Mouse (Mus musculus) limb, embryonic 12.5 days (tissue): ENCODE measurements around the gene Aida. TPM values are rescaled to one million over a fixed set of nuclear protein-coding genes. Genes with fewer than 3 reads are reported as not detected.

Experiments
- ATAC-seq: fragments of 200-750 bp; cut with Nextera tagmentation; 2 replicates; pipeline ENCODE4 v1.8.0; 2017; ENCODE audit warnings: low read depth, moderate TSS enrichment; ENCODE audit not compliant: insufficient number of reproducible peaks, insufficient read depth, low FRiP score, low TSS enrichment
- H3K27ac ChIP-seq: fragments of 300-500 bp; sonication (generic); 2 replicates; pipeline ENCODE4 v1.5.1; 2016; ENCODE audit warnings: mild to moderate bottlenecking, moderate library complexity
- H3K27me3 ChIP-seq: fragments of 300-500 bp; sonication (generic); 2 replicates; pipeline ENCODE4 v1.6.1; 2016; ENCODE audit warnings: mild to moderate bottlenecking, moderate library complexity
- H3K36me3 ChIP-seq: fragments of 300-500 bp; sonication (generic); 2 replicates; pipeline ENCODE4 v1.6.1; 2016; ENCODE audit warnings: mild to moderate bottlenecking, moderate library complexity
- H3K4me1 ChIP-seq: fragments of 300-500 bp; sonication (generic); replicated peaks from 2 replicates; pipeline ENCODE4 v1.6.1; 2016
- H3K4me2 ChIP-seq: fragments of 300-500 bp; sonication (generic); 2 replicates; pipeline ENCODE4 v1.6.1; 2016; ENCODE audit warnings: mild to moderate bottlenecking, moderate library complexity
- H3K4me3 ChIP-seq: fragments of 300-500 bp; sonication (generic); replicated peaks from 2 replicates; pipeline ENCODE4 v1.5.1; 2016; ENCODE audit warnings: mild to moderate bottlenecking
- H3K9ac ChIP-seq: fragments of 300-500 bp; sonication (generic); replicated peaks from 2 replicates; pipeline ENCODE4 v1.6.1; 2016; ENCODE audit warnings: mild to moderate bottlenecking, moderate library complexity
- H3K9me3 ChIP-seq: fragments of 300-500 bp; sonication (generic); 2 replicates; pipeline ENCODE4 v1.6.1; 2016; ENCODE audit warnings: mild to moderate bottlenecking, moderate library complexity
- WGBS: fragments of 180-500 bp; shearing (Covaris S2); methylation state at CpG from one replicate; pipeline ENCODE4 v1.1.7; 2016; 5-methylcytosine and 5-hydroxymethylcytosine counted together
- polyA plus RNA-seq: library from polyadenylated mRNA; unstranded; fragments of >200 nt; fragmentation: Nextera tagmentation; extraction: Ambion mirVana; gene quantifications from 2 replicates; pipeline ENCODE4 v1.2.1, GENCODE M21; 2016

Gene Aida
- polyA plus RNA-seq, 1 experiment from 2014 or later = 63.7 TPM

- H3K27me3 ChIP-seq = no peaks in the 10 kb centered on the region
- H3K9ac ChIP-seq = no peak overlapping the region
- no peaks in the 10 kb centered on the region for H3K9me3 ChIP-seq
- ATAC-seq = no peak
- H3K4me3 ChIP-seq = no peak overlapping the region
- no peak overlapping the region for H3K27ac ChIP-seq
- H3K4me1 ChIP-seq = peaks cover 5% of the 10 kb centered on the region
- WGBS = 79% methylated on average over 14 of the region's 14 CpGs
- H3K4me2 ChIP-seq = no peak overlapping the region
- H3K36me3 ChIP-seq = peaks cover 69% of the 10 kb centered on the region
Measured at GRCm38 (mm10) chr1:183362729-183363576, 66.6 kb downstream of the Aida start.

GRCm38 (mm10) chr1:183363577-183363867 lies 67.1 kb downstream of the Aida start:
- Histone ChIP-seq H3K9me3 (no peaks in the 10 kb centered on the region), H3K4me3 (no peak overlapping the region), H3K27ac (no peak overlapping the region), H3K27me3 (no peaks in the 10 kb centered on the region), H3K9ac (no peak overlapping the region), H3K4me2 (no peak overlapping the region), H3K36me3 (peaks cover 63% of the 10 kb centered on the region), H3K4me1 (peaks cover 11% of the 10 kb centered on the region)
- 84% methylated on average over 5 of the region's 5 CpGs for WGBS
- ATAC-seq = no peak

DNA sequence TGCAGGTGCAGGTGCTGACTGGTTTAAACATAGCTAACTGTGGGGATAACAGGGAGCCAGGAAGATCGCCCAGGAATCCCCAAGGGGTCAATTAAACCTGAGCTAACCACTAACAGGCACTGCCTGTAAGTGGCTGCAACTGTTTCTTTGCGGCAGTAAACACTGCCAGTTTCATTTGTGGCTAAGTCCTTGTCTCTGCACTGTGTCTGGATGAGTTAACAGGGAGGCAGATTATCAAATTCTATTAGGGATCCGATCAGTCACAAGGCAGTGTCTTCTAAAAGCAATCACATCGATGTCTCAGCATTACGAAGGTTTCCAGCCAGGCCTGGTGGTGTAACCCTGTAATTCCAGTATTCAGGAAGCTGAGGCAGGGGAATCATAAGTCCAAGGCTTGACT lies 70.0 kb downstream of the Aida start:
- Histone ChIP-seq H3K4me2 (no peak overlapping the region), H3K9ac (no peak overlapping the region), H3K4me3 (no peak overlapping the region), H3K9me3 (no peaks in the 10 kb centered on the region), H3K4me1 (peaks cover 18% of the 10 kb centered on the region), H3K36me3 (peaks cover 40% of the 10 kb centered on the region), H3K27me3 (no peaks in the 10 kb centered on the region), H3K27ac (no peak overlapping the region)
- ATAC-seq = no peak
- 82% methylated on average over 5 of the region's 5 CpGs for WGBS

DNA sequence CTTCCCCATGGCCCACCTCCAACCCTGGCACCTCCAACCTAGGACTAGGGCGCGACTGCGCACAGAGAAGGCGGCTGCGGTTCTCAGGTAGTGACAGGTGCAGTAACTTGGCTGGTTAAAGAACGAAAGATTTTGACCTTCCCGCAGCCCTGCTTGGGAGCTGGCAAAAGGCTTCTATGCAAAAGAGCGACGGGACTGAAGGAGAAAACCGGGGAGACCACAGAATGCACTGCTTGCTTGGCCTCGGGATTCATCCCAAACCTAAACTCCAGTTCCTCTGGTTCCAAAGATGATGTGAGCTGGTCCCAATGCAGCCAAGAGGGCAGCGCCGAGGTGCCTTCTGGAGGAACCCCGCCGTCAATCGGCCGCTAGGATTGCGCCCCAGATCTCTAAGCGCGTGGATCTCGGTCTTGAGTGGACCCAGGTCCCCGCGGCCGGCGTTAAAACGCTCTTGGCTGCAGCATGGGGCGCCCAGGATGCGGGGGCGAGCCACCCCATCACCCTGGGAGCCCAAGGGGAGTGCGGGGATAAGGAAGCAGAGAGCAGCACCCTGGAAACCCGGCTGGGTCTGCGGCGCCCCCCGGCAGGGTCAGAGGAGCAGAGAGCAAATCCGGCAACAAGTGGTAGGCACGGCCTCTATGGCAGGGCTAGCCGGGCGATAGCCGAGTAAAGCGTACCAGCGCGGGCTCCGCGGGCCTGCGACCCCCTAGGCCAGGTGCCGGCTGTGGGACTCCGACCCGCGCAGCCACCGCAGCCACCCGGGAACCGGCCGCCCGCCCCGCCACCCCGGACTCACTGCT lies 72.4 kb downstream of the Aida start:
- peaks cover 20% of the 10 kb centered on the region for H3K36me3 ChIP-seq
- peak overlapping the region; percentile 78 for H3K4me2 ChIP-seq
- 1% methylated on average over 56 of the region's 56 CpGs for WGBS
- no peaks in the 10 kb centered on the region; the same call in 1 of the 2 replicates for H3K27me3 ChIP-seq
- H3K9ac ChIP-seq = peak overlapping the region; percentile 90
- ATAC-seq = peak; percentile 80
- H3K4me3 ChIP-seq = peak overlapping the region; percentile 94
- peak overlapping the region; percentile 82 for H3K27ac ChIP-seq
- H3K4me1 ChIP-seq = peaks cover 18% of the 10 kb centered on the region
- H3K9me3 ChIP-seq = no peaks in the 10 kb centered on the region

DNA sequence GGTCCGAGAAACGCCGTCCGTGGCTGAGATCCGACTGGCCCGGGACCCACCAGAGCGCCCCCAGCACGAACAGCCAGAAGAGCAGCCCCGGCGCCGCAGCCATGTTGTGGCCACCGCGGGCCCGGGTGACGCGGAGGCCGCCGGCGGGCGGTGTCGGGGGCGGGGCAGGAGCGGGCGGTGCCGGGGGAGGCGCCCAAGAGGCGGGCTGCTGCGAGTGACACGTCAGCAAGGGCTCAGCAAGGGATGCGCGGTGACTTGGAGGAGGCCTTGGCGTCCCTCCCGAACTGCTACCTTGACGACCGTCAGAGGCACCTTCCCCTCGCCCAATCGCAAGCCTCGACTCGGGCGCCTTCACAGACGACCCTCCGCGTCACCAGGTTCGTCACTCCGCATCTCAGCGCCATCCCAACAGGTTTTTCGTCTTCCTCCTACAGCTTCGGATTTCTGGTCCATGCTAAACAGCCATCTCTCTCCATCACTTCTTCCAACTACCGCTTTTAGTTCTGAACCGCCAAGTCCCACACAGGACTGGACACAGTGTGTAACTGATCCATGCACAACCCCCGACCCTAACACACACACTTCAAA lies 73.1 kb downstream of the Aida start, which contains the start of gene Mia3:
Gene Mia3, minus strand, starts transcription at position 127 of the 588 bp plus-strand sequence.
- ATAC-seq = peak; percentile 99
- Histone ChIP-seq H3K4me2 (peak within 1 kb of the TSS; percentile 78), H3K27ac (peak within 1 kb of the TSS; percentile 82), H3K4me1 (peaks cover 18% of the 10 kb centered on the region), H3K9ac (peak within 1 kb of the TSS; percentile 90), H3K4me3 (peak within 1 kb of the TSS; percentile 94), H3K36me3 (peaks cover 13% of the 10 kb centered on the region), H3K9me3 (no peaks in the 10 kb centered on the region; the same call in 1 of the 2 replicates), H3K27me3 (no peaks in the 10 kb centered on the region; the same call in 1 of the 2 replicates)
- under 1% methylated on average over 51 of the region's 51 CpGs for WGBS

GRCm38 (mm10) chr1:183374728-183375127 lies 78.3 kb downstream of the Aida start:
- H3K9ac ChIP-seq = no peak overlapping the region
- H3K4me2 ChIP-seq = no peak overlapping the region
- H3K9me3 ChIP-seq = no peaks in the 10 kb centered on the region; the same call in 1 of the 2 replicates
- H3K36me3 ChIP-seq = no peaks in the 10 kb centered on the region
- H3K27me3 ChIP-seq = no peaks in the 10 kb centered on the region; the same call in 1 of the 2 replicates
- no peak overlapping the region for H3K4me3 ChIP-seq
- 0 out of 2 replicates have a peak, but pooled peaks cover 6% of the 10 kb centered on the region for H3K4me1 ChIP-seq
- no peak overlapping the region for H3K27ac ChIP-seq
- no peak for ATAC-seq
- 71% methylated on average over 5 of the region's 5 CpGs for WGBS

Other genes with a start within 250 kb of the Aida start
- 22.1 and 25.3 TPM in 2 replicates for gene Disp1, start 75.1 kb upstream of the Aida start, polyA plus RNA-seq
- gene Brox, start 679 bp downstream of the Aida start, polyA plus RNA-seq = 38.3 and 39.7 TPM in 2 replicates
- 116 and 133 TPM in 2 replicates for gene Mia3, start 73.0 kb downstream of the Aida start, polyA plus RNA-seq
- gene Taf1a, start 92.4 kb downstream of the Aida start, polyA plus RNA-seq = 22.4 and 23.7 TPM in 2 replicates
- gene Hhipl2, start 121.6 kb downstream of the Aida start, polyA plus RNA-seq = 0.13 and 0.23 TPM in 2 replicates